Mouse (Mus musculus) kidney, postnatal 10 days (tissue): ENCODE measurements around the gene Gm3139.
"Not testable (repeated sequence)": the region's sequence is repeated elsewhere in the genome, so short reads cannot be mapped to it uniquely, and the experiment has no call there.

Experiments
- DNase-seq: peaks from one replicate; pipeline ENCODE4 v3.0.0; 2021; ENCODE audit warnings: mixed read lengths

Gene Gm3139

DNA sequence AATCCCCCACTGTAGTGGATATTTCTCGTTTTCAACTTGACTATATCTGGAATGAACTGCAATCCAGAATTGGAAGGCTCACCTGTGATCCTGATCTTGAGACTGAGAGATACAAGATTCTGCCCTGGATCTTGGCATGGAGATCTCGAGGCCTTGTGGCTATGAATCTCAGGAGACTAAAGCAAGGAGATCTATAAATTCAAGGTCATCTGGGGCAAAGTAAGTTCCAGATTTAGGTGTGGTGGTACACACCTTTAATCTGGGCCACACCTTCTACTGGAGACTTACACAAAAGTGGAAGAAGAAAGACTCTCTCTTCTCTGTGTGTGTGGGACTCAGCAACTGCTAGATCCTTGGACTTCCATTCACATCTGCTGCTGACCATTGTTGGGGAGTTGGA, at the start of gene Gm3139:
Gene Gm3139 (plus strand): TSS at position 301 of the 400 bp plus-strand sequence.
- DNase-seq = not testable (repeated sequence)
